Mouse (Mus musculus) heart, embryonic 15.5 days (tissue): ENCODE measurements around the gene Pla2g2c. TPM values are rescaled to one million over a fixed set of nuclear protein-coding genes. Genes with fewer than 3 reads are reported as not detected.

ENCODE experiments used
- ATAC-seq: fragments of 200-750 bp; cut with Nextera tagmentation; replicated peaks from 2 replicates; pipeline ENCODE4 v1.8.0; 2017; ENCODE audit warnings: low read depth, moderate TSS enrichment; ENCODE audit not compliant: insufficient number of reproducible peaks, insufficient read depth, low FRiP score
- H3K27ac ChIP-seq: fragments of 300-500 bp; sonication (generic); 2 replicates; pipeline ENCODE4 v1.5.1; 2015; ENCODE audit warnings: mild to moderate bottlenecking, inconsistent platforms
- H3K27me3 ChIP-seq: fragments of 300-500 bp; sonication (generic); 2 replicates; pipeline ENCODE4 v1.6.1; 2015; ENCODE audit warnings: inconsistent platforms
- H3K36me3 ChIP-seq: fragments of 300-500 bp; sonication (generic); 2 replicates; pipeline ENCODE4 v1.6.1; 2015; ENCODE audit warnings: mild to moderate bottlenecking, inconsistent platforms
- H3K4me1 ChIP-seq: fragments of 300-500 bp; sonication (generic); replicated peaks from 2 replicates; pipeline ENCODE4 v1.6.1; 2015; ENCODE audit warnings: inconsistent platforms
- H3K4me2 ChIP-seq: fragments of 300-500 bp; sonication (generic); 2 replicates; pipeline ENCODE4 v1.6.1; 2015; ENCODE audit warnings: inconsistent platforms, mild to moderate bottlenecking, moderate library complexity
- H3K4me3 ChIP-seq: fragments of 300-500 bp; sonication (generic); 2 replicates; pipeline ENCODE4 v1.5.1; 2015; ENCODE audit warnings: mild to moderate bottlenecking, inconsistent platforms
- H3K9ac ChIP-seq: fragments of 300-500 bp; sonication (generic); 2 replicates; pipeline ENCODE4 v1.6.1; 2015; ENCODE audit warnings: mild to moderate bottlenecking, inconsistent platforms
- H3K9me3 ChIP-seq: fragments of 300-500 bp; sonication (generic); replicated peaks from 2 replicates; pipeline ENCODE4 v1.6.1; 2016; ENCODE audit warnings: inconsistent platforms
- WGBS: fragments of 180-500 bp; shearing (Covaris S2); methylation state at CpG from one replicate; pipeline ENCODE4 v1.1.7; 2015; ENCODE audit warnings: mixed read lengths; 5-methylcytosine and 5-hydroxymethylcytosine counted together
- polyA plus RNA-seq: library from polyadenylated mRNA; unstranded; fragments of >200 nt; fragmentation: Nextera tagmentation; extraction: Ambion mirVana; gene quantifications from 2 replicates; pipeline ENCODE4 v1.2.1, GENCODE M21; 2015

Gene Pla2g2c
- 0.18 and 0.24 TPM in 2 replicates for polyA plus RNA-seq

DNA sequence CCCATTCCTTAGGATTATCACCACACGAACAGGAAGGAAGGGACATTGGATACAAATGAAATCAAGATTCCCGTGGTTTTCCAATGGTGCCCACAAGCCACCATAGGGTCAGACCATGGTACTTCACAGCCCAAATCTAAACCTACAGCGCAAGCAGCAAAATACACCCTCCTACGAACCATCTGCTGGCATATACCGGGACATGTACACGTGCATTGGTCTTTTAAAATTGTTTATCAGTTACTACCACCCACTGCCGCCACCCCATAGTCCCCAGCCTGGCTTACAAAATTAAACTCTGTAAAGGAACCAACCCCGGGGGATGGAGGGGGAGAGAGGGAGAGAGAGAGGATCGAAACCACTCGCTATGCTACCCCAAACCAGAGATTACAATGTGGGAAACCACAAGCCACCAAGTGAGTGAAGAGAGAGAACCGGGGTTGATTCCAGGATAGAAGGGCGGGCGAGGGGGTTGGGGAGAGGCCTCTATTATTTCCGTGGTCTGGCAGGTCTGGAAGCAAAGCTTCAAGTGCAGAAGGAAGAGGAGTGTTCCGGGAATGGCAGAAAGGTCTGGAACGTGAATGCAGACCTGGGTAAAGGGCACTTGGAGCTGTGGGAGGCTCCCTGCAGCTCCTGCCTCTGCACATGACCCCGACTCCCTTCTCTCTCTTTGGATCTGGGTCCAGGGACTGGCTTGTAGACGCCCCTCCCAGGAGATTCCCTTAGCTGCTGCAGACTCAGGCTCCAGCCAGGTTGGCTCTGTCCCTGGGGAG, at the start of gene Pla2g2c:
Gene Pla2g2c, plus strand, starts transcription at position 439 of the 773 bp plus-strand sequence.
- Histone ChIP-seq H3K4me3 (peak within 1 kb of the TSS; percentile 15), H3K4me1 (peaks cover 34% of the 10 kb centered on the region), H3K27ac (peak within 1 kb of the TSS; percentile 62), H3K9me3 (no peaks in the 10 kb centered on the region), H3K9ac (peak within 1 kb of the TSS; percentile 22; the same call in 1 of the 2 replicates), H3K27me3 (peaks cover 27% of the 10 kb centered on the region), H3K36me3 (no peaks in the 10 kb centered on the region), H3K4me2 (peak within 1 kb of the TSS; percentile 54)
- ATAC-seq = no peak
- WGBS = 37% methylated on average over 18 of the region's 18 CpGs

DNA sequence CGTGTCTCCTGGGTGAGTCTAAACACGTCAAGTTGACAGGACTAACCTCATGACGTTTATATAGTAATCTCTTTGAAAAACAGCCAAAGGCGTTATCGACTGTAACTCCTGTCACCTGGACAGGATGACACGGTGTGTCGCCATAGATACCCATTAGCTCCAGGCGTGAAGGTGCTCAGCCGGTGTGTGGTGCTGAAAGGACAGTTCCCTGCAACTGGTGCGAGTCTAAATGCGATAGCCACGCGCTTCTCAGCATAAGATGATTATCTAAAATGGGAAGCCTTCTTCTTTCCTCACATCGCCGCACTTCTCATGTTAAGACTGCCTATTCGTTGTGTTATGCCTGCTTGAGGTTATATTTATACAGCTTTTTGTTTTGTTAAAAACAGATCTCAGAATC, 48.1 kb upstream of the Pla2g2c start:
- no peak overlapping the region for H3K9ac ChIP-seq
- H3K27me3 ChIP-seq = peaks cover 36% of the 10 kb centered on the region
- H3K27ac ChIP-seq = no peak overlapping the region
- no peak for ATAC-seq
- WGBS = 10% methylated on average over 16 of the region's 16 CpGs
- H3K9me3 ChIP-seq = no peaks in the 10 kb centered on the region
- no peak overlapping the region for H3K4me2 ChIP-seq
- no peaks in the 10 kb centered on the region for H3K36me3 ChIP-seq
- 0 out of 2 replicates have a peak, but pooled peaks cover 3% of the 10 kb centered on the region for H3K4me1 ChIP-seq
- no peak overlapping the region for H3K4me3 ChIP-seq

DNA sequence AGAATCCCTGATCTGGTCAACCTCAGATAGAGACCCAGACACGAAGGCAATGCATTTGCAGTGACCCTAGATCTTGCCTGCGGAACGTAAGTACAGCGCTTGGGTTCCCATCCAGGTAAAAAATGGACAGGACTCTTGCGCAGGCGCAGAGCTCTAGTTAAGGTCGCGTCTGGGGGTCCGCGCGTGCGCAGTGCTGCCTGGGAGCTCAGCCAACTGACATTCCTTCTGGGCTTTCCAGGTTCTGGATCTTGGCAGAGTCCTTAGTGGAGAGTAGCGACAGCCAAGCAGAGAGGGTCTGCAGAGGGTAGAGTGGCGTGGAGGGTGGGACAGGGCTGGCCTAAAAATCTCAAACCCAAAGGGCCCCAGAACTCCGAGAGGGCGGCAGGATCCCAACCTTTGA, 47.0 kb upstream of the Pla2g2c start:
- ATAC-seq = no peak
- no peak overlapping the region for H3K9ac ChIP-seq
- H3K27ac ChIP-seq = no peak overlapping the region
- H3K4me2 ChIP-seq = no peak overlapping the region
- no peaks in the 10 kb centered on the region for H3K36me3 ChIP-seq
- H3K4me3 ChIP-seq = no peak overlapping the region
- H3K27me3 ChIP-seq = peaks cover 36% of the 10 kb centered on the region
- 20% methylated on average over 16 of the region's 16 CpGs for WGBS
- 0 out of 2 replicates have a peak, but pooled peaks cover 3% of the 10 kb centered on the region for H3K4me1 ChIP-seq
- no peaks in the 10 kb centered on the region for H3K9me3 ChIP-seq

DNA sequence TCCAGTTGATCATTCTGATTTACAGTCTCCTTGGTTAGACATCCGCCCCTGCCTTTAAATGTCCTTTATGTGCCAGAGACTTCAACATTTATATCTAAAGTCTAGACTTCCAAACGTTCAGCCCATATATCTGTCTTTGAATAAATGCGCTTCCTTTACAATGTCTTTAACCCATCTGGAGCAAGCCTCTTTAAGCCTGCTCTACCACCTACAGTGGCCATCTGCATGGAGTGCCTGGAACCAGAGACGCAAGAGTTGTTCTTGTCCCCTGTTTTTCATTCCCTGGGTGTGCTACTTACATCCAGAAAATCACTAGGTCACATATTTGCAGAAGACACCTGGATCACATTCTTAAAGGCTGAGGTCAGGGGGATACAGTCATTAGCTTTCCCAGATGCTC, 44.5 kb upstream of the Pla2g2c start:
- no peak for ATAC-seq
- Histone ChIP-seq H3K9me3 (no peaks in the 10 kb centered on the region), H3K9ac (no peak overlapping the region), H3K27ac (no peak overlapping the region), H3K36me3 (no peaks in the 10 kb centered on the region), H3K4me3 (no peak overlapping the region), H3K4me1 (0 out of 2 replicates have a peak, but pooled peaks cover 3% of the 10 kb centered on the region), H3K27me3 (peaks cover 39% of the 10 kb centered on the region), H3K4me2 (no peak overlapping the region)
- WGBS = 59% methylated on average over 4 of the region's 4 CpGs

DNA sequence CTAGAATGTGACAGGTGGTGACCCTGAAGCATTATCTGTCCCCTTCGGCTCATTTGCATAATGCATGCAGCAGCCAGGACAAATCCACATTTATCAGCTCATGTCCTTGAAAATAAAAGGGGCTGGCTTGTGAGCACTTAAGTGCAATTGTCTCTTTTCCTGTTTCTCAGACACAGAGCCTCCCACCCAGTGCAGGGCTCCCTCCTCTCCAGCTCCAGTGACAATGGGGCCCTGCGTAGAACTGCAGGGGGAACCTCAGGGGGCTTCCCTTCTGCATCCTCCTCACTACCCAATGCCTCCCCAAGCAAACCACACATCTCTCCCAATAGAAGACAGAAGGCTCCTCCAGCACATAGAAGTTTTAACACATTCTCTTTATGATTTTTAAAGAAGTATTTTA, 41.8 kb upstream of the Pla2g2c start:
- no peaks in the 10 kb centered on the region for H3K9me3 ChIP-seq
- no peaks in the 10 kb centered on the region for H3K36me3 ChIP-seq
- no peak for ATAC-seq
- 63% methylated on average over 2 of the region's 2 CpGs for WGBS
- H3K4me2 ChIP-seq = no peak overlapping the region
- H3K27me3 ChIP-seq = peaks cover 34% of the 10 kb centered on the region
- H3K9ac ChIP-seq = no peak overlapping the region
- H3K4me3 ChIP-seq = no peak overlapping the region
- H3K27ac ChIP-seq = no peak overlapping the region
- no peaks in the 10 kb centered on the region for H3K4me1 ChIP-seq

DNA sequence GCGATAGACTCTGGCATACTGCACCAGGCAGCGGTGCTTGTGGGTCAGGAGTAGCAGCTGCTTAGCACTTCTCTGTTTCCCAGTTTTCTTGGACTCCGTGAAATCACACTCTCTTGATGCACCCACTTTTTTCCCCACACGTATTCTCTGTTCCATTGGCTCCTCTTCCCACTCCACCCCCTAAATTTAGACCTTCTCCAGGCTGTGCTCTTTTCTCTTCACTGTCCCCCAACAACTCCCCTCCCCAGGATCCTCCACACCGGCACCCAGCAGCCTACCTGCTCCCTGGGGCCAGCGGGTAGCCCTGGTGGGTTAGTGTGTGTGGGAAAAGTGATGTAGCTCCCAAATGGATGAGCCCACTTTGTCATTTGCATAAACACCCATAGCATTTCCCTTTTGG, 38.8 kb upstream of the Pla2g2c start:
- H3K27me3 ChIP-seq = peaks cover 48% of the 10 kb centered on the region
- H3K4me1 ChIP-seq = no peaks in the 10 kb centered on the region
- H3K4me2 ChIP-seq = no peak overlapping the region
- no peak overlapping the region for H3K27ac ChIP-seq
- no peak for ATAC-seq
- no peak overlapping the region for H3K9ac ChIP-seq
- no peaks in the 10 kb centered on the region for H3K9me3 ChIP-seq
- no peak overlapping the region for H3K4me3 ChIP-seq
- H3K36me3 ChIP-seq = no peaks in the 10 kb centered on the region
- 63% methylated on average over 6 of the region's 6 CpGs for WGBS

DNA sequence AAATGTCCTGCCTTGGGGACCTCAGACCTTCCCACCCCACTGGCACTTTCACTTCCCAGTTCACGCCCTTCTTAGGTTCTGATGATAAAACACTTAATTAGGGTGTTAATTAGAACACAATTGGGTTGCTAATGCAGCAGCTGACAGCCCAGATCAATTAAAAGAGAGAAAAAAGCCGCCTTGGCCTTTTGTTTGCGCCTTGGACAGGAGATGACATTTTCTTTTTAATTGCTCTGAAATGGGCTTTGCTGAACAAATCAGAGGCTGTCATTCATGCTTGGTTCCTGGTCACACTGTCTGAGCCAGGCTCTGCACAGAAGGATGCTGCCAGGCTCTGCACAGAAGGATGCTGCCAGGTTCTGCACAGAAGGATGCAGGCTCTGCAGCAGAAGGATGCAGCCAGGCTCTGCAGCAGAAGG, 35.5 kb upstream of the Pla2g2c start:
- WGBS = 16% methylated on average over 3 of the region's 3 CpGs
- peaks cover 79% of the 10 kb centered on the region for H3K27me3 ChIP-seq
- ATAC-seq = no peak
- H3K9ac ChIP-seq = no peak overlapping the region
- H3K27ac ChIP-seq = no peak overlapping the region
- no peak overlapping the region for H3K4me3 ChIP-seq
- no peak overlapping the region for H3K4me2 ChIP-seq
- H3K36me3 ChIP-seq = no peaks in the 10 kb centered on the region
- H3K4me1 ChIP-seq = no peaks in the 10 kb centered on the region; the same call in 1 of the 2 replicates
- H3K9me3 ChIP-seq = no peaks in the 10 kb centered on the region

DNA sequence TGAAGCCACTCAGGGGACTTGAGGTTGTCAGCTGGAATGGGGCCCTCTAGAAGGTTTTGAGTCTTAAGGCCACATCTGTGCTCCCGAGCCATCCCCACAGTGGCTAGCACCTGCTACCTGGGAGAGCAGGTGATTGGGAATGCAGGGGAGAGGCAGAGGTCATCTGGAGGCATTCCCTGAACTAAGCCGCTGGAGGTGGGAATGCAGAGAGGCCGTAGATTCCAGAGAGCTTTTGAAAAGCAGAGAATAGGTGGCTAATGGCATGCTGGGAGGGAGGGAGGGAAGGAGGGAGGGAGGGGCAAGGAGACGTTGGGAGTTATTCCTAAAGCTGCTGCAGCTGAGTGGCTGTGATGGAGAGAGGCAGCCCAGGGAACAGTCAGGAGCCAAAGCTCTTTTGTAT, 34.0 kb upstream of the Pla2g2c start:
- H3K27ac ChIP-seq = no peak overlapping the region
- no peak overlapping the region for H3K9ac ChIP-seq
- H3K27me3 ChIP-seq = peaks cover 78% of the 10 kb centered on the region

DNA sequence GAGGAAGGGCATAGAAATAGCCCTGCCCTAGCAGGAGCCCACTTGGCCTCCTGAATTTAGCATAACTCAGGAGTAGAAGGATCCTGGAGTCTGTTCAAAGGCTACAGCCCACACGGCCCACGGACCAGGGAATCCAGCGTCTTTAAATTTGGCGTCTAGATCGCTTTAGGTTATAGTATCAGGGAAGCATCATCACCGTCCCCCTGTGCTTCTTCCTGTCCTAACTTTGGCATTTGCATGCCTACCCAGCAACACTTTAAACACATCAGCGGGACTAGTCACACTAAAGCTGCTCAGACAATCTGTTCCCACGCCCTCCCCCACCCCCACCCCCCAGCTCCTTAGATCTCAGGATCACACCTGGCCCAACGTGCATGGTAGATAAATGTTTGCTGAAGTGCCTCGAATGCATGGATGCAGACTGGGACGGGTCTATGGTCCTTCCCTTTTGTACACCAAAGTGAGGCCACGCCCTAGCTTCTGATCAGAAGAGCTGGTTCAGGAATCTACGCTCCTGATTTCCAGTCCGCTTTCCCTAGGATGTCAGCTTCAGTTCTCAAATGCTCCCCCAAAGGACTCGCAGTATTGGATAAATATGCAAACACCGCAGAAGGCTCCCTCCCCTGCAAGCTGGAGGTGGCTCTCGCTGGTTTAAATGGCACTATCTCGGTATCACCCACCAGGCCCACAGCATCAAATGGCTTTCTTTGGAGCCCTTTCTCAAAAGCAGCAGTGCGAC, 33.0 kb upstream of the Pla2g2c start:
- ATAC-seq = no peak
- peaks cover 78% of the 10 kb centered on the region for H3K27me3 ChIP-seq
- H3K4me2 ChIP-seq = no peak overlapping the region
- no peak overlapping the region for H3K4me3 ChIP-seq
- no peaks in the 10 kb centered on the region for H3K36me3 ChIP-seq
- H3K27ac ChIP-seq = no peak overlapping the region
- H3K9me3 ChIP-seq = no peaks in the 10 kb centered on the region
- no peak overlapping the region for H3K9ac ChIP-seq
- 9% methylated on average over 19 of the region's 19 CpGs for WGBS
- no peaks in the 10 kb centered on the region; the same call in 1 of the 2 replicates for H3K4me1 ChIP-seq

More for the DNA sequence above, 34.0 kb upstream of the Pla2g2c start:
- Histone ChIP-seq H3K4me3 (no peak overlapping the region), H3K9me3 (no peaks in the 10 kb centered on the region), H3K36me3 (no peaks in the 10 kb centered on the region), H3K4me2 (no peak overlapping the region), H3K4me1 (no peaks in the 10 kb centered on the region; the same call in 1 of the 2 replicates)
- WGBS = 2% methylated on average over 4 of the region's 4 CpGs
- ATAC-seq = no peak

DNA sequence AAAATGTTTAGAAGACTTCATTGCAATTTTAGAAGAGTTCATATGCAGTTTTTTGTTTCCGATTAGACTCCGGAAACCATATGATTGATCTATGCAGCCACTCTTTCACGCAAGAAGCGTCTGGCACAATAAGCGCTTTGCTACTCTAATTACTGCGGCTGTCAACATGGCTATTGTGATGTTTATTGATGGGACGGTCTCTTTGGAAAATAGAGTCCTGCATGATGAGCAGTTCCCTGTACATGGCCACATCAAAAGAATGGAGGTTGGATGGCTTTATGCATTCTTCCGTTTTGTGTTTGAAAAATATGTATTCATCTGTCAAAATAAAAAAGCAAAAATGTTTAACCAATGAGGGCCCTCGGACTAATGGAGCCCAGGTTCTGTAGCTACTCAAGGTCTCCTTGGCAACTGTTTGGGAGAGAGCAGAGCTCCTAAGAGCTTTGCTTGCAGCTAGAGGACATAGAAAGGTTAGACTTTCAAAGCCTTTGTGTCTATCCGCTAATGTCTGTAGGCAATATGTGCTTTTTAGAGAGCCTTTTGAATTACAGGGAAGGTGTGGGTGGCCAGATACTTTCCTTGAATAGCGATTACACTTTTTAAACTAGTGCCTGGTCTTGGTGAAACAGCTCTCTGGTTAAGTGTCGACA, 31.4 kb upstream of the Pla2g2c start:
- no peaks in the 10 kb centered on the region; the same call in 1 of the 2 replicates for H3K4me1 ChIP-seq
- no peak overlapping the region for H3K27ac ChIP-seq
- no peaks in the 10 kb centered on the region for H3K9me3 ChIP-seq
- H3K9ac ChIP-seq = no peak overlapping the region
- 60% methylated on average over 12 of the region's 12 CpGs for WGBS
- peaks cover 79% of the 10 kb centered on the region for H3K27me3 ChIP-seq
- no peak for ATAC-seq
- no peaks in the 10 kb centered on the region for H3K36me3 ChIP-seq
- no peak overlapping the region for H3K4me2 ChIP-seq
- H3K4me3 ChIP-seq = no peak overlapping the region

DNA sequence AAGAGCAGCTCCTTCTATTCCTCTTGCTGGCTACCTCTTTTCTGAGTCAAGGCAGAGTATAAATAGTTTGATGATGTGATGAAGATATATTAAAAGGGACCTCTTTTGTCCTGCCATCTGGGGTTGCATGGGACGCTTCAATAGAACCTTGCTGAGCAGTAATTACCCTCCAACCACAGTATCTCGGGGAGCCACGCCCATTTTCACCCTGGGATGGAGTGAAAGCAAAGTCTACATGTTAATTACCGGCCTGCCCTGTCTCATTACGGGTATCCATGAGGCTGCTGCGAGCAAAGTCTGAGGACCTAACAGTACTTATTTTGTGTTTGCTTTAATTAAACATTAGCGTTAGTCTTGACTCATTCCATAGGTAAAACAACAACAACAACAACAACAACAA, 27.9 kb upstream of the Pla2g2c start:
- Histone ChIP-seq H3K27ac (no peak overlapping the region), H3K4me2 (no peak overlapping the region), H3K36me3 (no peaks in the 10 kb centered on the region), H3K27me3 (peaks cover 53% of the 10 kb centered on the region), H3K4me3 (no peak overlapping the region), H3K9me3 (no peaks in the 10 kb centered on the region), H3K4me1 (no peaks in the 10 kb centered on the region; the same call in 1 of the 2 replicates), H3K9ac (no peak overlapping the region)
- WGBS = 44% methylated on average over 7 of the region's 7 CpGs
- ATAC-seq = no peak
